Mouse (Mus musculus): ENCODE measurements around the gene Olfr97.

The Olfr97 gene

GRCm38 (mm10) chr17:37193656-37194055 lies 43.5 kb downstream of the Olfr97 start, which contains the start of gene Ubd:
Gene Ubd, plus strand, starts transcription at chr17:37193892.
- DNase-seq: no peak

DNA sequence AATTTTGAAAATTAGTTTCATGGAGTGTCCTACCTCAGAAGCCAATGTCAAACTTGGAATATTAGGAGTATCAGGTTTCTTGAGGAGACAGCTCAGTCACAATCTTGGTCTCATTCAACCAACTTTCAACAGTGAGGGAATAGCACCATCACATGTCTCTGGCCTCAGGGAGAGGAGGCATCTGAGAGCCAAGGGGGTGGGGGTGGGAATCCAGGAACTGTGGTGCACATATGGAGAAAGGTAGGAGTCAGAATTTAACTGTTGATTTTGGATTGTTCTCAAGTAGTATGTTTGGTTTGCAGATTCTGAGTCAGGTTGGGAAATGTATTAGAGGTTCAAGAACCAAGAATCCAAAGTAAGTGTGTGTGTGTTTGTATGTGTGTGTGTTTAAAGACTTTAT lies 44.1 kb downstream of the Olfr97 start:
- DNase-seq: no peak

DNA sequence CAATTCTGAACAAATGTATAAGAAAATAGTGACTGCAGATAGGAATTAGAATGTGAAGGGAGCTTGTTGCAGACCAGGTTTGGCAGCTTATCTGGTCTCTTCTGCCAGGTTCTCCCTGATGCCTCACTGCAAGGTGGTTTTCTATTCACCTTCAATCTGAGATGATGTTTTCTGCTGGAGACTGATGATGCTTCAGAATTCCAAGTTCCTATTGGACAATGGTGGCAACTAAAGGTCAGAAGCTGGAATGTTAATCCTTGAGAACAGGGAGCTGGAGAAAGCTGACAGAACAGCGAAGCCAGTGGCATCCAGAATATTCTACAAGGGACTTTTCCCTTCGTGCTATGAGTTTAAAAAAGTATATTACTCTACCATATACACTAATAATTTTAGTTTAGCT lies 46.4 kb downstream of the Olfr97 start:
- DNase-seq: peak; percentile 65

- no peak for DNase-seq
Observed at GRCm38 (mm10) chr17:37185474-37185873, 51.7 kb downstream of the Olfr97 start.
